Mouse (Mus musculus) cerebellum, adult 2 months (tissue): ENCODE data around the gene Rnf43.

Experiments
- CTCF ChIP-seq: fragments of 200-500 bp; IDR thresholded peaks from 2 replicates; pipeline ENCODE4 v1.5.1; 2011; ENCODE audit warnings: low read depth, mild to moderate bottlenecking, control low read depth, low read length, moderate library complexity, borderline replicate concordance; ENCODE audit not compliant: insufficient read depth
- POLR2A ChIP-seq: fragments of 200-500 bp; IDR thresholded peaks from 2 replicates; pipeline ENCODE4 v1.6.1; 2011; ENCODE audit warnings: low read length, control low read depth, borderline replicate concordance; ENCODE audit not compliant: insufficient read depth

- TF ChIP-seq POLR2A (no peak), CTCF (no peak)
Observed at GRCm38 (mm10) chr11:87751031-87751430, 88.5 kb downstream of the Rnf43 start.
